Mouse (Mus musculus): ENCODE measurements around the gene Fmod. TPM values are rescaled to one million over a fixed set of nuclear protein-coding genes. Genes with fewer than 3 reads are reported as not detected.

Fmod gene
- 6.4 and 9.4 TPM in 2 replicates for polyA plus RNA-seq (2012; rRNA removed)

DNA sequence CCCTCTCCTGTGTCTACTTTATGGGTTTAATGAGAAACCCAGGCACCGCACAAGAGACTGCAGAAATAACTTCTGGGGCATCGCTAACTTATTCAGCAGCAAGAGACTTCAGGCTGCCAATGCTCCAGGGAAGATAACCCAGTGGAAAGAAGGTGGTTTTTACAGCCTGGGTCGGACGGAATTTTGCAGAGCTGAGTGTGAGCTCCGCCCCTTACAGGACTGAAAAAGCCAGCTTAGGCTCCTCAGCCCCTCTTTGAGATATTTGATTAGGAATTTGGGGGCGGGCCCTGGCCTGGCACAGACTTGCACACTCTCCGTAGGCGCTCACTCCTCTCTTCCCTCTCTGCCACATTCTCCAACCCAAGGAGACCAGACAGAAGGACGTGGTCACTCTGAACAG, at the start of gene Fmod:
Fmod (plus strand) TSS at position 83 of the 400 bp plus-strand sequence.

GRCm38 (mm10) chr1:134078802-134079476, 41.9 kb downstream of the Fmod start, which contains the start of gene Btg2:
Btg2 (minus strand) TSS chr1:134079120.

Other genes with a start within 250 kb of the Fmod start
- gene Atp2b4, start 236.2 kb upstream of the Fmod start, polyA plus RNA-seq (2012; rRNA removed), result 21.9 and 24.6 TPM in 2 replicates
- gene Optc, start 129.3 kb upstream of the Fmod start, polyA plus RNA-seq (2012; rRNA removed), result 6.0 and 6.4 TPM in 2 replicates
- gene Prelp, start 115.8 kb upstream of the Fmod start, polyA plus RNA-seq (2012; rRNA removed), result 2.5 and 3.1 TPM in 2 replicates
- 14.8 and 16.5 TPM in 2 replicates for gene Btg2, start 41.9 kb downstream of the Fmod start, polyA plus RNA-seq (2012; rRNA removed)
- gene Chit1, start 74.0 kb downstream of the Fmod start, polyA plus RNA-seq (2012; rRNA removed), result 0.19 and 0.21 TPM in 2 replicates
- gene Chil1, start 144.9 kb downstream of the Fmod start, polyA plus RNA-seq (2012; rRNA removed), result 2.4 and 2.8 TPM in 2 replicates
- gene Mybph, start 156.2 kb downstream of the Fmod start, polyA plus RNA-seq (2012; rRNA removed), result 0.44 and 1.4 TPM in 2 replicates
- 31.6 and 36.9 TPM in 2 replicates for gene Adora1, start 198.2 kb downstream of the Fmod start, polyA plus RNA-seq (2012; rRNA removed)

Data from central nervous system, embryonic 18 days (tissue).